Mouse (Mus musculus): ENCODE measurements at regions not wholly inside any gene's neighbourhood (a gene's known extent, or its start where the extent isn't known, plus 50 kb on each side); places are given as distances from the start of the nearest gene placed in this dataset.

DNA sequence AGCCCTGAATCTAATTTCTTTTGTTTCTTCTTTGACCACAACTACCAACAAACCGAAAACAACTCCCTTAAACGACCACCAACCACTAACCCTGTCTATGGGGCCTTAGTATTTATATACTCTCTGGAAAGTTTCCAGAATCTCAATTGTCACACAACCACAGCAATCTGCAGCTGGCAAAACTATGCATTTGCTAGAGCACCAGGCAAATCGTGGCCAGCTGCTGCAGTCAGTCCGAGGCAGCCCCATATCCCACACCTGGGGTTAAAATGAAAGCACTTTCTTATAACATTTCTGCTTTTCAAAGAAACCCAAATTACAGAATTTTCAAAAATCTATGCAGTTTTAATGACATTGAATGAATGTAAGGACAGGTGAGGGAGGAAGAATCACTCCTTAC, 63.8 kb upstream of the Thpo start:
- H3K27ac ChIP-seq (ENCODE audit: poor library complexity, severe bottlenecking) = no peak overlapping the region
- H3K9me3 ChIP-seq (replicated peaks) = no peaks in the 10 kb centered on the region
- no peak overlapping the region for H3K4me2 ChIP-seq
- no peak for ATAC-seq (ENCODE audit: insufficient number of reproducible peaks, low FRiP score)
- no peaks in the 10 kb centered on the region for H3K36me3 ChIP-seq
- no peak overlapping the region for H3K9ac ChIP-seq
- H3K4me1 ChIP-seq (replicated peaks) = peaks cover 5% of the 10 kb centered on the region; the same call in 1 of the 2 replicates
- H3K4me3 ChIP-seq = no peak overlapping the region
- no peaks in the 10 kb centered on the region for H3K27me3 ChIP-seq (replicated peaks)
- 69% methylated on average over 4 of the region's 4 CpGs for WGBS

GRCm38 (mm10) chr16:20794721-20795120, 60.4 kb upstream of the Thpo start:
- 66% methylated on average over 1 of the region's 1 CpGs for WGBS
- H3K27ac ChIP-seq (ENCODE audit: poor library complexity, severe bottlenecking) = no peak overlapping the region
- H3K4me2 ChIP-seq = no peak overlapping the region
- no peak for ATAC-seq (ENCODE audit: insufficient number of reproducible peaks, low FRiP score)
- no peak overlapping the region for H3K4me3 ChIP-seq
- H3K9ac ChIP-seq = no peak overlapping the region
- no peaks in the 10 kb centered on the region for H3K36me3 ChIP-seq
- H3K27me3 ChIP-seq (replicated peaks) = no peaks in the 10 kb centered on the region
- H3K9me3 ChIP-seq (replicated peaks) = no peaks in the 10 kb centered on the region
- no peaks in the 10 kb centered on the region for H3K4me1 ChIP-seq (replicated peaks)
